Mouse (Mus musculus): ENCODE measurements around the gene Sema5a.

The Sema5a gene

DNA sequence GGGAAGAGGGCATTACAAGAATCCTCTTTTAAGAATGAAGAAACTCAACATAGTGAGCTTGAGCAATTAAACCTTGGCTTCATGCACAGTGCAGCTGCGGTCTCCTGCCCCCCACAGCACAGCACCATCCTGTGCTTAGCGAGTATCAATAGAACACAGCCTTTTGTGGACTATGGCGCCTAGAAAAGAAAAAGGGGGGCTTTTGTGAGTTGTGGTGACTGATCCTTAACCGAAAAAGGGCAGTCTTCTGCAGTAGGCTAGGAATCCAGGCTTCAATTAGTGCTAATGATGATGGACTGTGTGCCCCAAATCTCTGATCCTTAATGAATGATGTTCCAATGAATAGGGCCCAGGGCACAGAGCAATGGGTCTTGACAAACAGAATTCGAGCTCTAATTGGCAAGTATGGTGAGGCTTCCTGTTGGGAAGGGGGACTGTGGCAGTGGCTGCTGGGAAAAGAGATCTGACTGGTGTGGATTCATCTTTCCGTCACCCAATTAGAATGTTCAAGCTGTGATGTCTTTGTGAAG, 324.3 kb downstream of the Sema5a start:
- DNase-seq = no peak

DNA sequence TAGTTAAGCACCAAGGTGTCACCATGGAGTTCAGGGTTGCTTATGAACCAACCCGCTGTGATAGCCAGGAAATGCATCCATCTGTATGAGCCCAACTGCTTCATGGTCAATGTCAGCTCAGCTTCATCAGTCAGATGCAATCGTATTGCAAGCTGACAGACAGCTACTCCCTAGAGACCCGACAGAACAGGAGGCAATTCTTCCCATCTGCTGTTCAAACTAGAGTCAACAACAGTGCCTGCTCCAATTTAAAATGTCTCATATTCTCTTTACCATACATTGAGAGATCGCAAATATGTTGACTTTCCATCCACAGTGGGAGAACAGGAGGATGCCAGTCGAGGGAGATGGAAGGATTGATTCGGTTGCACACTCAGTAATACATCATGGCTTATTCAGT, 329.7 kb downstream of the Sema5a start:
- DNase-seq = no peak

DNA sequence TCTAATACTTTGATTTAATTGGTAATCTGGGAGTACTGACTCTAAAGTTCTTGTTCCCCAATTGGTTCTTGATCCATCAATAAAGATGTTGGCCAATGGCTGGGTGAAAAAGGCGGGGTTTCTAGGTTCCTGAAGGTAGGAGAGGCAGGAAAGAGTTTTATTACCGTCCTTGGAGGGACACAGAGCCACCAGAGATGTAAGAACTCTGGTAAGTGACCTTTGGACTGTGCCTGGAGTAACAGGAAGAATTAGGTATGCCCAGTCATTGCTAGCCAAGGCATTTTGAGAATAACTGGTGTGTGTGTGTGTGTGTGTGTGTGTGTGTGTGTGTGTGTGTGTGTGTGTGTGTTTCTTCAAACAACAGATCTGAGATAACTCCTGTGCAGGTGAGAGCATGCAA, 330.6 kb downstream of the Sema5a start:
- no peak for DNase-seq

DNA sequence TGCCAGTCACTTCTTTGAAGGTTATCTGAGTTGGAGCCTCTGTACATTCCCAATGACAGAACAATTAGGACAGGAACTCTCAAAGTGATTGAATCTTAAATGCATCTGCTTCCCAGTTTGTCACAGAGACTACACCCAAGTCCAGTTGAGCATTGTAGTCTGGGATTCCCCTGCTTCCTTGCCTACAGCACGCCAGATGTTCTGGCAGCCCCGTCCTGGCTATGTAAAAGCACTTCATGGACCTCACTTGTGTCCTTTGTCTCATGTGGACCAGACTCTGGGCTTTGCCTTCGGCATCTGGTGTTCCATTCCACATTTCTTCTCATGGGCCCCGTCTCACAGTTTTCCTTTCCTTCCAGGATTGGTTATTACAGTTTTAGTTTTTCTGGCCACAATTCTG, 334.7 kb downstream of the Sema5a start:
- DNase-seq = no peak

DNA sequence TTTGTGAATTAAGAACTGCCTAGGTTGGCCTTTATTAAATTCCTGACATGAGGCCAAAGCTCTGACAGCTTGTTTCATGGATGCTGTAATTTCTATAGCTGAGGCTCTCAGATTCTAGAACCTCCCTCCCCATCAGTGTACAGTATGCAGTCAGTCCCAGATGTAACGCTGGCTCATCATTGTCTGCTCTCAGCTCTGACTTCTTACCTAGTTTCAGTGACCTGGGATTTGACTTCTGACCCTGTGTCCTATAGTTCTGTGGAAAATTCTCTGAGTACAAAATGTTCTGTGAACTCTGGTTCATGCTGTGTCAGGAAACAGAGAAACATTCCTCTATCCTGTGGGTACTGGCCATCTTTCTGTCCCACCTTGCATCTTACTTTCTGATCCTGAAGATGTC, 346.0 kb downstream of the Sema5a start:
- no peak for DNase-seq

DNA sequence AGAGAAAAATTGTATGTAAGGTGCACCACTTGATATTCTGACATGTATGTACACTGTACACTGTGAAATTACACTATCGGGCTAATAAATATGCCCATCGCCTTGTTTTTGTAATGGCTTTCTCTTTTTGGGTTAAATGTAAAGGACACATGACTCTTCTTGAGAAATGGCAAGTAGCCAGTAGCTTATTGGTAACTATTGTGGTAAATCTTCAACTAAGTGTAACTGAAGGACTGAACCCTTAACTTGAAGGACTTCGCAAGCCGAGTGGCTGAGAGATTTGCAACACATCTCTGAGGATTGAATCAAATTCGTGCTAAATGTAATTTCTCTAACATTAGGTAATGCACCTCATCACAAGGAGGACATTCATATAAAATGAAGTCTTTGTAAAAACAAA, 349.1 kb downstream of the Sema5a start:
- DNase-seq = no peak

DNA sequence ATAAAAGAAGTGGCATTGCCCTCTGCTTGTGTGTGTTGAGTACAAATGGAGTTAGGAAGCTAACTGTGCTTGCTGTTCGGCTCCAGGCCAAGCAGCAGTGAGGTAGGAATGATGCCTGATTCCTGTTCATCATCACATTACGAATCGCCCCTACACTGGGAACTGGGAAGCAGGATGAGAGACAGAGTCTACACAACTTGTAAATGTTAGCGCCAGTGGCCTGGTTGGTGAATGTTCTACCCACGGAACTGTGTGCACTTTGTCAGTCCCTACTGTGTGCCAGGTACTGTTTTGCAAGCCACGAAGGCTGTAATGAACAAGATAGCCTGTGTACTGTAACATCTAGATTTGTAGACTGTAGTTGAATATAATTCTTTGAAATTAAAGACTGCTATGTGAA, 352.0 kb downstream of the Sema5a start:
- no peak for DNase-seq

DNA sequence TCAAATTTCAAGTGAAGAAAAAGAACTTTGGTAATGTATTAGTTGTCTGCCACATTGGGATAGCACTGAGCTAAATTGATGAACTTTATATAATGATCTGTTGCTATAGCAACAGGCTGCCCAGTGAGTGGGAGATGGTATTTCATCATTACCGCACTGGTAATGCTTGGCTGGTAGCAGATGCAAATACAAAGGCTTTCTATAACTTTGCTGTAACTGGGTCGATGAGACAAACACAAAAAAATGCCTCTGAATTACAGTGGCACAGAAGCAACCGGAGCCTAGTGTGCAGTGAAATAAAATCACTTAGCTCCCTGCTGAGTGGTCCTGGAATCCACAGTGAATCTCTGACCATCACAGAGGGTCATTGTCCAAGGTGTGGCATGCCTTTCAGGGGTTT, 352.6 kb downstream of the Sema5a start:
- no peak for DNase-seq

DNA sequence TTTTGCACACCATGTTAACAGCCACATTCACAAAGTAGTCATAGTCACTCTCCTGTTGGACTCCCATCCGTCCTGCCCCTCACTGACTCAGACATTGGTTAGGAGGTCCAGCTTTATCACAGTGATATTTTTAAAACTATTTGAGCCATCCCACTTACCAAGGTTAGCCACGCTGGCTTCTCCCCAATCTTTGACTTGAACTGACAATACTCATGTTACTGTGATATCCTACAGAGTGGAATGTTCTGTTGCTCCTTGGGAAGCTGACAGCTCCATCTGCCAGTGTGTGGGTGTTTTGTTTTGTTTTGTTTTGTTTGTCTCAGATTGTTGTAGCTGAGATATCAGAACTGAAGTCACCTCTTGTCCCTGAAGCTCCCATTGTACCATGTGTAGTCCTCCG, 362.6 kb downstream of the Sema5a start:
- DNase-seq = no peak

DNA sequence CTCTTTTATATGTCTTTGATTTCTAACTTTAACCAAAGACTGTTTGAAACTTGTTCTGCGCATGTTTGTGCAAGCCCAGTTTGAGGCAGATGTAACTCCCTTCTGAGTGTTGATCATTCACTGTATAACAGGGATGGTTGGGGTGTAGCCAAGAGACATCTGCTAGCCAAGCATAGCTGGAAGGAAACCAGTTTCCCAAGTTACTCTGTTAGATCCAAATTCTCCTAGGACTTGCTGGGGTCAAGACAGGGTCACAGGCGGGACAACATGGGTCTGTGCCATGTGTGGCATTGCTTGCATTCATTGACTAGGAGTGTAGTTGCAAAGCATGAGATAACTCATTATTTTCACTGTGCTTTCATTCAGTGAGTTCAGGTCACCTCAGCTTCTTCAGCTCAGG, 366.2 kb downstream of the Sema5a start:
- no peak for DNase-seq

DNA sequence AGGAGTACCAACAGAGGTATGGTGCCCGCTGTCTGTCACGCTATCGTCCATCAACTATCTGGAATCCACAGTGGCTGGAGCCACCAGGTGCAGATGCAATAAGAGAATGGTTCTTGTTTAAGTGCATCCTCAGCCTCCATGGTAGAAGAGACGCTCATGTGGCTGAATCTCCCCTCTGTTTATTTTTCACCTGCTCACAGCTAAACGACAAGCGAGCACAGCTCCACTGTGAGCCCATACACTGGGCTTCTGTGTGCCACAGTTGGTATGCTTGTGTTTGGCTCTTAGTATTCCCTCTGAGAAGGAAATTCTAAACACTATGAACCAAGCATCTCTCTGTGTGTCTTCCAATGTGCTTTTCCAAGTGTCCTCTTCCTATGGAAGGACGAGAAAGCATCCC, 366.6 kb downstream of the Sema5a start:
- DNase-seq = no peak

DNA sequence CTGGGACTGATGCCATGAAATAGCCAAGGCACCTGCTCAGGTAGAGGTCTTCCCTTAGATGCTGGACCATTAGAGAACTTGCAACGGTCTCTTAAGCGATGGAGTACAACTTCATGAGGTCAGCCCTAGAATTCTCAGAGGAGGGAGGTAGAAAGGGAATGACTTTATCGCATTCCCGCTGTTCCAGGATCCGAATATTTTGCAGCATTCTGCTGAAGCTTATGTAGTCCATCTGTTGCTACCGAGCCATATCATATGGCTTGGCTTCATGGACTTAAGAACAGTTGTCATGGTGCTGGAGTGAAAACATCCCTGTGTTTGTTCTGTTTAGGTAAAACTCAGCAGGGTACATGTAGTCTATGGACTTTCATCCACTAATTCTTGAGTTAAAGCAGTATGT, 369.1 kb downstream of the Sema5a start:
- no peak for DNase-seq

DNA sequence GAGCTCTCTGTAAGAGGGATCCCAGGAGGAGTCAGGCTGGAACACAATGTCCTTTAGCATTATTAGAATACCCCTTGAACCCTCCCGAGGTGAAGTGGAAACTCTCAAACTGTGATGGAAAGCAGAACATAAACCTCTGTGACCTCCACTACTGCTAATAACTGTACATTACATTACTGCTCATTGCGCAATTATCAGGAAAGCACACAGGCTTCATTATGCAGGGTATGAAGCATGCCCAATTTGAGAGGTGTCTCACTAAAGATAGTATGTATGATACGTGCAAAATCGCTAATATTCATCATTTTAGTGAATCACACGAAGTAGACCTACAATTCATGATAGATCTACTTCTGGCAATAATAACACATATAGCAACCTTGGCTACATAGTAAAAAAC, 371.2 kb downstream of the Sema5a start:
- DNase-seq = no peak

DNA sequence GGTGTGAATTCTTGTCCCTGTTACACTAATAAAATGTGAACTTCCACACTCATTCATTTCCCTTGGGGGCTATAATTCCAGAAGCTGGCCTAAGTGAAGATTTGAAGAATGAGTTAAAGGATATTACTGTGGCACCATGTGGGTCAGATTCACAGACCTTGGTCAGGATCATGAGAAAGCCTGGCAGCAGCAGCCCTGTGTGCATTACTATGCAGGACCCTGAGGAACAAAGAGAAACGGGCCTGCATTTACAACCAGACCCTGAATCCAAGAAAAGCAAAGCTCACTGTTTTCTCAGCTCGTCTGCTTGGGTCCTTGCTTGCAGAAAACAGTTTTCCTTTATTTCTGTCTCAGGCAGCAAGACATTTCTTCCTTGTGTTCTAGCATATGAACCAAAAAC, 374.6 kb downstream of the Sema5a start:
- no peak for DNase-seq

DNA sequence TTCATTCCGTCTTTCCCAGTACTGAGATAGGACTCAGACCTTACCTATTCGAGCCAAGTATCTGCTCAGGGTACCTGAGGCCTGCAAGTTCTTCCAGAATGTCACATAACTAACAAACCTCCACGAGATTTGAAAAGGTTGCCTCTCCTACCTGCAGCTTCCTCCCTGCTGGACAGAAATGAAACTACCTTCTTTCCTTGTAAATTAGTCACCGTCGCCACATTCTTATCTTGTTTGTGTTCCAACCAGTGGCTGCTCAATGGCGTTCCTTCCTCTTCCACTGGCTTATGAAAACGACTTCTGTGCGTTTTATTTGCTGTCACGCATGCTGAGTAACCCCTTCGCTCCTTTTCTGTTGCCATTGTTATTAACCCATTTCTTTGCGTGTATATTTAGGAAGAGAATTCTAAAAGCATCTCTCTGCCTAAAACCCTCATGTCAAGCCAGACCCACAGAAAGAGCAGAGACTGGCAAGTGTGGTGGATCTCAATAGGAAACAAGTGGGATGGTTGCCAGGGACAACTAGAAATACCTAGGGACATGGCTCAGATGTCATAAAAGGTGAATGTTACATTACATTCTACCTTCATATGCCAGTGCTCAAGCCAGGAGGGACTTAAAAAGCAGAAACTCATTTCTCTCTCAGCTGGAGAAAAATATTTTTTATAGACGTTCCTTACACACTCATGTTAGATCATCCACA, 378.6 kb downstream of the Sema5a start:
- no peak for DNase-seq

DNA sequence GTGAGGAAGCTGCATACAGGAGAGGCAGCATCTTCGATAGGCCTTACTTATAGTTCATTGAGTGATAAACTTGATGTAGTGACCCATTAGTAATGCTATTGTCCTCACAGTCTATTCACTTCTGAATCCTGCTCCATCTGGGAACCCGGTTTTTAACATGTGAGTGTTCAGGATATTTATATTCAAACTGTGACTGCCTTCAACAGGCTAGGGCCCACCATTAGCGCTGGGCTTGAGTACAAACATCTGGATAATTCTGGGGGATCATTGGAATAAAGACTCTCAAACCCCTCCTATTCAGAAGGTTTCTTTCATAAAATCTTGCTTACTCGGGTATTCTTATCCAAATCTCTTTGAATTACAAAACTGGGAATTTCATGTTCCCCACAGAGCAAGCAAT, 379.5 kb downstream of the Sema5a start:
- DNase-seq = no peak

DNA sequence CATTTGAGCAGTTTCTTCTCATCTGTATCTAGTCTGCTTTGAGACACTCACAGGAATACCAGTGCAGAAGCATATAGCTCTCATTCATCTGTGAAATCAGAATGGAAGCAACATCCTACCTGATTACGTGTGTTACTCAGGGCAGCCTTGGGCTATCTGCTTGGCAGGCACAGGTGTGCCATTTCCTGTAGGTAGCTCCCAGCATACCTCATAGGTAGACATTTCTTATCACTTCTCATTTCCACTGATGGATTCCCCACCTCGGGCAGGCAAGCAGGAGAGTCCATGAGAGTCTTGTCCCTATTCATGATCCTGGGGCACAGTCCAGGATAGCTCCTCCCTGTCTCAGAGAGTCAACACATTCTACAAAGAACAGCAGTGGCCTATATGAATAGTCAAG, 381.4 kb downstream of the Sema5a start:
- DNase-seq = no peak

DNA sequence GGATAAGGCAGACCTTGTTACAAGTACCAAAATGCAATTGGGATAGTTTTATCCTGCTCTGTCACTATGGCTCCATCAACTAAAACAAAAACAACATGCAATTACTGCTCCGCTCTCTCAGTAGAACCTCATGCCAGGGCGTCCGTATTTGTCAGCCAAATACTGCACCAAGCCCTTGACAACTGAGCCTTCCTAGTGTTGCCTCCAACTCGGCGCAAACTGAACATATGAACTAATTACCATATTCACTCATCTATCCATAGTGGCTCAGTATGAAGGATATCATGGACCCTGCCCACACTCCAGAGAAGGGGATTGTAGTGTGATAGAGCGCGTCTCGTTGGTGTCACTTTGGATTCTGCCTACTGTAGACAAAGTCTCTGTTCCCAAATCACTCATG, 389.1 kb downstream of the Sema5a start:
- no peak for DNase-seq

DNA sequence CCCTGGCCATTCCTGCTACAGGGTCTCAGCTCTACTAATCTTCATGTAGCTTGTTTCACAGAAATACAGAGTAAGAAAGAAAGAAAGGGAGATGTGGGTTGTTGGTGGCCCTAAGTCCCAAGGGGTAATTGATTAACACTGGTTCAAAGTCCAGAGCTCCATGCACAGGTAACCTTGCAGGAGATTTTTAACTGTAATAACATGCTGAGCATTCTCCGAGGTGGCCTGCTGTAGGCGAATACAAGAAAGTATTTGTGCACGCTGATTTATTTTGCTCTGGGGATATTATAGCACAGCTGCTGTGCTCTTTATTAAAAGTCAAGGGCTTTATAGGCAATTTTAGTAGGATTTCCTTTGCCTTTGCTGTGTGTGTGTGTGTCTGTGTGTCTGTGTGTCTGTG, 393.3 kb downstream of the Sema5a start:
- DNase-seq = no peak

DNA sequence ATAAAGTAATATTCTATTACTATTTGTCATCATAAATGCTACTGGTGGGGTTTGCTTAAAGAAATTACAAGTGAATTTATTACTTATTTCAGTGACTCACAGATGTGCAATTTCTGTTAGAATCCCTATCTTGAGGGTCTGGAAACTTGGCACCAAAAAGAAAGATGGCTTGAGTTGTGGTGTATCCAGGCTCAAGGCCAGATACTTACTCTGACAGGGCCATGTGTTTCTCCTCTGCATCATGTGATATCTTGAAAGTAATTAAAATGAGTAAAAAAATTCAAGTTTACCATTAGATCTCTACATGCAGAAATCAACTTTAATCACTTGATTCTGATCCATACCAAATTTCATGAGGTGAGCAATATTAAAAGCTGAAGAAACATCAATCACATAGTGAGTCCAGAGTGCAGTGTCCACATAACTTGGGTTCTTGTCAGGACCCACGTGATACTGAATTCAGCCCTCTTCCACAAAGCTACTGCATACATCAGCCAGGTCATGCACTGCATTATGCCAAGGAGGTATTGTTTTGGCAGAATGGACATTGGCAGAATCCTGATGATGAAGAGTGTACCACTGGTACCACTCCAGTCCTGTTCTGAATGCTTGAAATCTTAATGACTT, 402.6 kb downstream of the Sema5a start:
- no peak for DNase-seq

DNA sequence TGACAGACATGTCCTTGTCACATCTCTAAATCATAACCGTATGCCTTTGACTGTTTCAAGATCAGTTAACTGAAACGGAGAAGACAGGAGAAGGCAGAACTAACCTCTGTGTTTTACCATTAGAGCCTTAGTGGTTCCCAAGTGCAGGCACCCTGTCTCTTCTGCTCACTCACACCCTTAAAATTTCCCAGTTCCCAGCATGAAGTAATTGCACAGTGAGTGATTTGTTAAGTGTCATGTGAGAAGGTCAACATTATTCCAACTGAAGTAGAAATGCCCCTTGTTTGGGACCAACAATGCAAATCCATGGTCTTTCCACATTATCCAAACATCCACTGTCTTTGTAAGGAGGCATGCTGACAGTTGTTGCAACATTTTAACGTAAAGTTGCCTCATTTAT, 409.4 kb downstream of the Sema5a start:
- DNase-seq = no peak

DNA sequence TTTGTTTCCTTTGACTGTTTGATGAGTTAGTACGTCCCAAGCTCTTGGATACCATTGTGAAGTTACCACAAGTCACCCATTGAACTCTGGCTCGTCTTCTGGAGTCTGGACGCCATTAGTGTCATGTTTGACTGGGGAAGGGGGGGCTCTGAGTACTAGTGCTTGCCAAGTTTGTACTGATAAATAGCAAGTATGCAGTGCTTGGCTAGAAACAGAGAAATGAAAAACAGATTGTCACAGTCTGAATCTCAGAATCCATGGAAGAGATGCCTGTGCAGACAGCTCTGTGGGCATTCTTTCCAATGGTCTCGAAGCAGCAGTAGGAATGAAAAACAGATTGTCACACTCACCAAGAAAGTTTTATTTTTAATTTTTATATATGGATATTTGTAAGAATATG, 411.4 kb downstream of the Sema5a start:
- no peak for DNase-seq

DNA sequence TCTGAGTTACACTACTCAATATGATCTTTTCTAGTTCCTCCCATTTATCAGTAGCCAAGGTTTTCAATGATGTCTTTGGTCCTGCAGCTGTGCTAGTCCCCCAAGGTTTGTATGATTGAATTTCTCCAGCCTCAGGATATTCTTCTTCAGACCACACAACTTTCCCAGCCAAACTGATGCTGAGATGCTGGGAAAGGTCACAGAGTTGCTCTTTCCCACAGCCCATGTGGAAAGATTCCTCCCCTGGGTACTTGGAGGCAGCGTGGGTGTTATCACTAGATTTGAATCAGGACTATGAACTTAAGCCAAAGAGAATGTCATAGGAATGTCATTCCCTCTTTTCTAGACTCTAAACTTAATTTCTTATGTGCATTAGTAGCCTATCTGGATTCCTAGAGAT, 431.8 kb downstream of the Sema5a start:
- DNase-seq = no peak

DNA sequence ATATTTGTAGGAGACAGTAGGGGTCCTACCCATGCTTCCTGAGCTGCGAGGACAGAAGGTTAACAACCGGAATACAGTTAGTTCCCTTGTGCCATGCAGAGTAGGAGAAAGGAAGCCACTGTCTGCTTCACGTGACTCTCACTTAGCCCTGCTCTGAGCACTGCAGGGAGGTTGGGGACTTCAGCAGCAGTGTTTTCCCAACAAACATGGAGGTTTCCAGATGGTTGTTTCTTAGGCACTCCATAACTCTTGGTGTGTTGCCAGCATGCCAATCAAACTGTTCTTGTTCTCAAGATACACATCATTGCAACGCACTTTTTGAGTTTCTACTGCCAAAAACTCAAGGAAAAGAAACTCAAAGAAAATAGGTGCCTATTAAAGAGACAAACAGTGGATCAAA, 440.5 kb downstream of the Sema5a start:
- no peak for DNase-seq

DNA sequence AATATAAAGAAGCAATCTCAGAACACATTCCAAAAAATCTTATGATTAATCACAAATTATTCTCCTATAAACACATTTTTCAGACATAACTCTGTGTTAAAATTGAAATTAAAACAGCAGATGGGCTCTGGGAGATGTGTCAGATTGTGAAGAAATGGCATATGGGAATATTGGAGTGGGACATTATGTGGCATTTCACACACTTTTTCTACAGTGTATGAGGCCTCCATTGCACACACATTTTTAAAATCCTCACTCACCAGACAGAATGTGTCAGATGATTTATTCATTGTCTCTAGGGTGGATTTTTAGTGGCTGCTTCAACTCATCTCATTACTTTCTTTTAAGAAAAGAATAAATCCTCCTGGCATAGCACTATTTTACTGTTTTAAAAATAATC, 446.4 kb downstream of the Sema5a start:
- DNase-seq = no peak
